Mouse (Mus musculus): ENCODE data around the gene Ptgfrn.
A peak's percentile ranks its signal among the peaks of the same experiment; 100 is the strongest.

Gene Ptgfrn

GRCm38 (mm10) chr3:101034509-101034908 lies 75.6 kb downstream of the Ptgfrn start:
- DNase-seq, result no peak

DNA sequence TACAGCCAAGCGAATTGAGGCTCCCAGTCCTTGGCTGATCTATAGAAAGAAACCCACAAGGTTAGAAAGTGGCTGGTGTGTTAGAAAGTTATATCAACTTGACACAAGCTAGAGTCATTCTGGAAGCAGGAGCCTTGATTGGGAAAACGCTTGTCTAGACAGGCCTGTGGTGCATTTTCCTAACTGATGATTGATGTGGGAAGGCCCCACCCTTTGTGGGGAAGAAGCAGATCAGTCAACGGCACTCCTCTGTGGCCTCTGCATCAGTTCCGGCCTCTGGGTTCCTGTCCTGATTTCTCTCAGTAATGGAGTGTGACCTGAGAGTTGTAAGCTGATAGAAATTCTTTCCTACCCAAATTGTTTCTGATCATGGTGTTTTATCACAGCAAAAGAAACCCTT lies 76.4 kb downstream of the Ptgfrn start:
- no peak for DNase-seq

- no peak for DNase-seq
Observed at GRCm38 (mm10) chr3:101031456-101032142, 78.5 kb downstream of the Ptgfrn start.

- DNase-seq, result no peak
Observed at GRCm38 (mm10) chr3:101030630-101031029, 79.4 kb downstream of the Ptgfrn start.

DNA sequence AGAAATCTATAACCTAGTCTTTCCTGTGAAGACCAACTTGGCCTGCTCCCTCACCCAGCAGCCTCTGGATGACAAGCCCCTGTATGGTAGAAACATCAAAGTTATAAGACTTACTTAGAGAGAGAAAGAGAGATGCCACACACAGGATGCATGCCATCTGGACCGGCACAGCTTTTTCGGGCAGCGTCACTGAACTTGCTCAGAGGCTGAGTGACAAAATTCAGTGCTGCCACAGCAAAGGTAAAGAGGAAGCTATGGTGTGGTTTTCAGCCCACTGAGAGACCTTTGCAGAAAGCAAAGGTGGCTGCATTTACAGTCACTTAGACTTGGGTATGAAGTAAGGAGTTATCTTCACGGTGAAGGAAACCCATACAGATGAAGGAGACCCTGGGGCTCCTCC lies 80.7 kb downstream of the Ptgfrn start, which contains the start of gene Cd101:
Gene Cd101, minus strand, starts transcription at position 218 of the 400 bp plus-strand sequence.
- DNase-seq, result no peak

DNA sequence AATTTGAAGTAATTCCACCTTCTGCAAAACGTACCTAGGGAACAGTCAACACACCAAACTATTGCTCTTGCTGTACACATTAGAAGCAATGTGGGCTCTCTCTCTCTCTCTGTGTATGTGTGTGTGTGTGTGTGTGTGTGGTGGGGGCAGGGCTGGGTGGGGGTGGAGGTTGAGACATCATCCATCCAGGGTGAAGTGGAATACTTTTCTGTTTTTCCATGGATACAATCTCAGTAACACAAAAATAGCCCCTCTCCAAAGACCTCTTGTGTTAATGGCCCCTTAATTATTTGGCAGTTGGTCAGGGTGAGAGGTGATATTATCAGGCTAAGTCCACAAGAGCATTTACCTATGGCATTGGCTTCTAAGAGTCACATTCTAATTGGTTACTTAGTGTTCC lies 83.3 kb downstream of the Ptgfrn start:
- no peak for DNase-seq

GRCm38 (mm10) chr3:101022967-101023366 lies 87.1 kb downstream of the Ptgfrn start:
- DNase-seq, result no peak

DNA sequence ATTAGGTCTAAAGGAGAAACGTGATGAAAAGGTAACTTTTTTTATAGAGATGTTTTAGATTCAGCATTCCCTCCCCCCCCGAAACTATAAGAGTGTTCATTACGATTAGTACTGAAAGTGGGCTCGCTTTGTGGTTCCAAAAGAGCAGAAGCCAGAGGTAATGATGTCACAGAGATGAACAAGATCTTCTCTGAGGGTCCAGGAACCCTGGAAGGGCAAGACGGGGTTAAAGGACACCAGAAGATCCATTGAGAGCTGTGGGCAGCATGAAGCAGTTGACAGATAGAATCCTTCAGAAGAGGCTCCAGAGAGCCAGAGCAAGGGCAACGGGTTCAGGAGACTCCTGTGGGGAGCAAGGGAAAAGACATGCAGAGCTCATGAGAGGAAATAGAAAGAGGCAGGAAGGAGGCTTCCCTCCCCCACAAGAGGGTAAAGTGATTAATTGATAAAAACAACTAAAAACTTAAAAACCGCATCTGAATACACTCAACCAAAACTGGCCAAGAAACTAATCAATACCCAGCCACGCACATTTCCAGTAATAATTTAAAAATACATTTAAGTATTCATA lies 88.5 kb downstream of the Ptgfrn start:
- DNase-seq, result no peak

GRCm38 (mm10) chr3:101021073-101021472 lies 89.0 kb downstream of the Ptgfrn start:
- DNase-seq, result no peak

GRCm38 (mm10) chr3:101018494-101018893 lies 91.6 kb downstream of the Ptgfrn start:
- no peak for DNase-seq

DNA sequence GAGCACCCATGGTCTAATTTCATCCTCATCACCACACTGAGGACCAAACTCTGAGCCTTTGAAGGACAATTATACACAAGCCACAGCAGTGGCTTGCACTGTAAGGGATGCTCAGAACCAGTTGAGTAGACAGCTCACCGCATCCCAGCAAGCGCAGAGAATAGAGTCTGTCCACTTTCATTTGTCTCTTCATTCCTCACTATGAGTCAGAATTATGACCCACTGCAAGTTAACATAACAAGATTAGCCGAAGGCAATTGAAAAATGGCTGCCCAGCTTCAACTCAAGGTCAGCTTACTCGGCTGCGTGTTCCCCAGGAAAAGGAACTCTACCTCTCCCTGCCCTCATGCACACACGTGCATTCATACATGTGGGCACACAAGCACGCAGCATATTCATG lies 94.0 kb downstream of the Ptgfrn start:
- no peak for DNase-seq

- no peak for DNase-seq
Observed at GRCm38 (mm10) chr3:101015254-101015653, 94.8 kb downstream of the Ptgfrn start.

GRCm38 (mm10) chr3:101013536-101013935 lies 96.5 kb downstream of the Ptgfrn start:
- DNase-seq, result no peak

DNA sequence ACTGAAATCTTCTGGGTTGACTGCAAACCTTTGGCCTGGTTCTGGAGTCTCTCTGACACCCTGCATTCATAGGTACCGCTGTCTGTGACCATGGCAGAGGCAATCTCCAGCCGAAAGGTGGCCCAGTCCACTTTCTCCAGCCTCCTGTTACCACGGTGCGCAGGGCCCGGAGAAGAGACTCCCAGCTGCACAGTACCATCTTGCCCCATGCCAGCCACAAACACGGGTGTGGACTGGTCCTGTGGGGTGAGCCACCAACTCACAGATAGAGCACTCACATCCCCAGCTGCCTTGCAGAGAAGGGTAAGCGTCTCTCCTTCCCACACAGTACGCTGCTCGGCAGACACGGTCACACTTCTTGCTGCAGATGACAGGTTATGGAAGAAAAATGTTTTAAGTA lies 97.1 kb downstream of the Ptgfrn start:
- DNase-seq, result no peak

- no peak for DNase-seq
Observed at GRCm38 (mm10) chr3:101012597-101012996, 97.5 kb downstream of the Ptgfrn start.

GRCm38 (mm10) chr3:101012131-101012571 lies 97.9 kb downstream of the Ptgfrn start:
- no peak for DNase-seq

GRCm38 (mm10) chr3:101011203-101011600 lies 98.9 kb downstream of the Ptgfrn start:
- DNase-seq, result no peak

DNA sequence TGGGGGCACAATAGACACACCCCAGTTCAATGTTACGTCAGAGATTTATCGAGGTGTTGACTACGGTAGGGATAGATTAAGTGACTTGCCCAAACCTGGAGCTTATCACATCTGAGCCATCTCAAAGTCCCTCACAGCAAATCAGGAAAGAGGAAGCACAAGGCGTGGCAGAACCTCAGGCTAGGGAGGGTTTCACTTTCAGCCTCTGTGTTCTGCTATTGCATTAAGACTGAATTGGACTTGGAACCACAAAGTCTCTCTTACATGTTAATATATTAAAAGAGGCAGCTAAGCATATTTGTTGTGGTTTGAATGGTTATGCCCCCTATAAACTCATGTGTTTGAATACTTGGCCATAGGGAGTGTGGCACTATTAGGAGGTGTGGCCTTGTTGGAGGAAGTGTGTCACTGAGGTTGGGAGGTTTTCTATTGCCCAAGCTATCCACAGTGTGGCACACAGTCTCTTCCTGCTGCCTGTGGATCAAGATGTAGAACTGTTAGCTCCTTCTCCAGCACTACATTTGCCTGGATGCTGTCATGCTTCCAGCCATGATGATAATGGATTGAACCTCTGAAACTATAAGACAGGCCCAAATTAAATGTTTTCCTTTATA lies 99.4 kb downstream of the Ptgfrn start:
- no peak for DNase-seq

GRCm38 (mm10) chr3:101007112-101007782 lies 102.8 kb downstream of the Ptgfrn start:
- no peak for DNase-seq

- DNase-seq, result no peak
Observed at GRCm38 (mm10) chr3:101005392-101005791, 104.7 kb downstream of the Ptgfrn start.

- no peak for DNase-seq
Observed at GRCm38 (mm10) chr3:101003575-101004356, 106.3 kb downstream of the Ptgfrn start.

DNA sequence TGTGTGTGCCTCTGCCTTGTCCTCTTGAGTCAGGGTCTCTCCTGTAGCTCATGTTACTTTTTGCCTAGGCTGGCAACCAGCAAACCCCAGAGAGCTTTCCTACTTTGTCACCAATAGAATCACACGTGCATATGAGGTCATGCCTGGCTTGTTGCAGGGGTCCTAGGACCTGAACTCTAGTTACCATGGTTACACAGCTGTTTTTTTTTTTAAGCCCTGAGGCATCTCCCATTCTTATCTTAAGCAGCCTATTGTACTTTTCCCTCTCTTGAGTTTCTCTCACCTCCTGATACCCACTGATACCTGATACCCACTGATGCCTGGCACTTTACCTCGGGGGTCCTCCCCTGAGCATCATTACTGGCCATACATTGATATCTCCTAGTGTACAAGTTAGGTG lies 110.3 kb downstream of the Ptgfrn start:
- DNase-seq, result no peak

DNA sequence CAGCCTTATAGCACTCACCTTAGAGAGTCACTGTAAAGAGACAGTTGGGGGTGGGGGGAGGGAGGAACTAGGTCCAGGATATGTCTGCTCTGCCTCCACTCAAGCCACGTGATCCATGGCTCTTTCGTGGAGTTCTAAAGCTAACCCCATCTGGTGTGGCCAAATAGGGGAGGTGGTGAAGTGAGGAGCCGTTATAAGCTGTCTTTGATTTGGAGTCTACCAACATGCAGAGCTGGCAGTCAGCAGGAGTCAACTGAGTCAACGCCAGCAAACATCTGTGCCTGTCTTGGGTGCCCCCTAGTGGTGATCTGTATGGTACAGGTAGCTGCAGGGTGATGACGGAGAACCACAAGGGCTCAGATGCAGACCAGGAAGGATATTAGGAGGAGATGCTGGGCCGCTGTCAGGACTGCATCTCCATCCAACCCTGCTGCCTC lies 111.2 kb downstream of the Ptgfrn start:
- peak; percentile 37 to 71 for DNase-seq
